Mouse (Mus musculus) liver, adult 2 months (tissue): ENCODE results near the gene Efna4. TPM values are rescaled to one million over a fixed set of nuclear protein-coding genes. Genes with fewer than 3 reads are reported as not detected.

Experiments used
- DNase-seq: peaks from one replicate; pipeline ENCODE4 v3.0.0-alpha.2; 2011; ENCODE audit warnings: low read depth, low spot score; ENCODE audit errors: extremely low read depth
- H3K27ac ChIP-seq: fragments of 200-500 bp; replicated peaks from 2 replicates; pipeline ENCODE4 v1.5.1; 2012; ENCODE audit warnings: low read depth, mild to moderate bottlenecking, control low read depth, inconsistent platforms, low read length; ENCODE audit not compliant: insufficient read depth
- H3K27me3 ChIP-seq: fragments of 200-500 bp; 2 replicates; pipeline ENCODE4 v1.6.1; 2012; ENCODE audit warnings: mild to moderate bottlenecking, moderate library complexity, low read length, inconsistent platforms; ENCODE audit not compliant: control insufficient read depth, insufficient read depth
- H3K36me3 ChIP-seq: fragments of 200-500 bp; 2 replicates; pipeline ENCODE4 v1.6.1; 2012; ENCODE audit warnings: low read length, inconsistent platforms; ENCODE audit not compliant: control insufficient read depth, insufficient read depth
- H3K4me1 ChIP-seq: fragments of 200-500 bp; 2 replicates; pipeline ENCODE4 v1.6.1; 2011; ENCODE audit warnings: low read length; ENCODE audit not compliant: control insufficient read depth, insufficient read depth
- H3K4me3 ChIP-seq: fragments of 200-500 bp; 2 replicates; pipeline ENCODE4 v1.5.1; 2011; ENCODE audit warnings: low read depth, mild to moderate bottlenecking, control low read depth, low read length, moderate library complexity; ENCODE audit not compliant: insufficient read depth
- H3K79me2 ChIP-seq: fragments of 200-500 bp; 2 replicates; pipeline ENCODE4 v1.6.1; 2012; ENCODE audit warnings: inconsistent platforms, mild to moderate bottlenecking, low read length, moderate library complexity; ENCODE audit not compliant: control insufficient read depth, insufficient read depth
- H3K9ac ChIP-seq: fragments of 200-500 bp; 2 replicates; pipeline ENCODE4 v1.6.1; 2012; ENCODE audit warnings: low read depth, mild to moderate bottlenecking, control low read depth, inconsistent platforms, low read length
- CTCF ChIP-seq: fragments of 200-500 bp; IDR thresholded peaks from 2 replicates; pipeline ENCODE4 v1.5.1; 2011; ENCODE audit warnings: low read depth, low read length, control low read depth
- POLR2A ChIP-seq: fragments of 200-500 bp; IDR thresholded peaks from 2 replicates; pipeline ENCODE4 v1.6.1; 2011; ENCODE audit warnings: low read length, control low read depth; ENCODE audit not compliant: insufficient read depth; ENCODE audit errors: extremely low read depth
- WGBS: fragments of 180-500 bp; shearing (Covaris S2); methylation state at CpG from one replicate; pipeline ENCODE4 v1.1.7; 2018; 5-methylcytosine and 5-hydroxymethylcytosine counted together
- polyA plus RNA-seq: library from polyadenylated mRNA; depleted of rRNA; stranded (reverse); fragments of >200 nt; gene quantifications from 2 replicates; pipeline ENCODE4 v1.2.3, GENCODE M21; 2012
- total RNA-seq: library from RNA; depleted of rRNA; stranded (reverse); fragments of >200 nt; gene quantifications from 2 replicates; pipeline ENCODE4 v1.2.3, GENCODE M21; 2014

Efna4 gene
- total and polyA plus RNA-seq, 2 experiments: 0.06 TPM; not detected in 1

DNA sequence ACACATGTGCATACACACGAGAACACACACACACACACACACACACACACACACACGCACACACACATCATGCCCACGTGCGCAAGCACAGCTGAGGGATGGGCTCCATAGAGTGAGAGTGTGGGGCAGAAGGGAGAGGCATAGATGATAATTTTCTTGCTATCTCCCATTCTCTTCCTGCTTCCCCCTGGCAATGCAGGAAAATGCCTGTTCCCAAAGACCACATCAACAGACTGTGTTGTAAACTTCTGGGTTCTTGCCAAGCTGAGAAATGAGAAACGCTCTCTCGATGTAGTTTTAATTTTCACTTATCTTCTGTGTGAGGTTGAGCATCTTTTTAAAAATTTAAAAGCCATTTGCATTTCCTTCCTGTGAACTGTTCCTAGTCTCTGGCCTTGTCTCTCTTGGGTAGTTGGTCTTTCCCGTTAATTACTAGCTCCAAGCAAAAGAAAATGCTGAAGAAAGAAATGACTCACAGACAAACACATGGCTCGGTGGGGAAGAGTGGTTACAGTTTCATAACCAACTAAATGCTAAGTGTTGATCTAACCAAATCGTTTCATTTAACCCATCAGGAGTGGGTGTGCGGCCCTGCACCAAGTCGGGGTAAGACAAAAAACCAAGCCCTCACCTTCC is 40.9 kb downstream of the Efna4 start:
- peak; percentile 24 for DNase-seq
- H3K4me3 ChIP-seq: no peak overlapping the region
- no peaks in the 10 kb centered on the region; the same call in 1 of the 2 replicates for H3K79me2 ChIP-seq
- no peak overlapping the region for H3K9ac ChIP-seq
- H3K36me3 ChIP-seq: no peaks in the 10 kb centered on the region
- TF ChIP-seq CTCF: no peak
- TF ChIP-seq POLR2A: no peak
- 62% methylated on average over 11 of the region's 11 CpGs for WGBS
- no peaks in the 10 kb centered on the region for H3K27me3 ChIP-seq
- 0 out of 2 replicates have a peak overlapping the region, but pooled peaks have one; percentile 5 for H3K27ac ChIP-seq
- H3K4me1 ChIP-seq: peaks cover 31% of the 10 kb centered on the region

DNA sequence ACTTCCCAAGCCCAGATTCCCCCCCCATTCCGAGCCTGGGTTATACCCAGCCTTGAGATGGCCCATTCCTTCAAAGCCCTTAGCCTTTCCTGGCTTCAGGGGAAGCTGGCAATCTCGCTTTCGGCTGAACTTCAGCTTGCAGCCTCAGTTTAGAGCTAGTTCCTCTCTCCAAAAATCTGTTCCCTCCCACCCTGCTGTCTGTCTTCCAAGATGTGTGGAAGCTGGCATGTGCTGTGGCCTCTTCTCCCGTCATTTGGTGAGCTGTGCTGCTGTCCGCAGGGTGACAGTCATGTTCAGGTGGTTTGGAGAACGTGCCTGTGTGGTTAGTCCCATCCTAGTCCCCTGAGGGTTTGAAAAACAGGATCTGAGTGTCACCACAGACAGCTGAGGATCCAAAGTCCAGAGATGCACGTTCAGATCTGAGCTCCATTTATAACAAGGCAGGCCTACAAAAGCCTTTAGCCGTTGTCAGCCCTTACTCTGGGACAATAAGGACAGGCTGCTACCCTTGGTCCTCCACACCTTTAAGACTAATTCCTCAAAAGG is 42.1 kb downstream of the Efna4 start:
- H3K27me3 ChIP-seq: no peaks in the 10 kb centered on the region
- peaks cover 30% of the 10 kb centered on the region for H3K4me1 ChIP-seq
- H3K4me3 ChIP-seq: no peak overlapping the region
- peak overlapping the region; percentile 53 for H3K27ac ChIP-seq
- TF ChIP-seq CTCF: no peak
- TF ChIP-seq POLR2A: no peak
- H3K9ac ChIP-seq: peak overlapping the region; percentile 18; the same call in 1 of the 2 replicates
- H3K79me2 ChIP-seq: no peaks in the 10 kb centered on the region
- no peaks in the 10 kb centered on the region for H3K36me3 ChIP-seq
- WGBS: 61% methylated on average over 8 of the region's 8 CpGs
- DNase-seq: peak; percentile 52

GRCm38 (mm10) chr3:89294195-89294594 is 43.6 kb downstream of the Efna4 start:
- Histone ChIP-seq H3K4me3 (no peak overlapping the region), H3K4me1 (peaks cover 32% of the 10 kb centered on the region), H3K27ac (peak overlapping the region; percentile 97), H3K79me2 (no peaks in the 10 kb centered on the region), H3K9ac (peak overlapping the region; percentile 45; the same call in 1 of the 2 replicates), H3K36me3 (no peaks in the 10 kb centered on the region), H3K27me3 (no peaks in the 10 kb centered on the region)
- TF ChIP-seq CTCF: no peak
- TF ChIP-seq POLR2A: 0 out of 2 replicates have a peak, but pooled peaks have one; percentile 9
- peak; percentile 94 for DNase-seq
- WGBS: 30% methylated on average over 5 of the region's 5 CpGs

- Histone ChIP-seq H3K79me2 (no peaks in the 10 kb centered on the region), H3K27me3 (no peaks in the 10 kb centered on the region), H3K9ac (peak overlapping the region; percentile 57), H3K4me1 (peaks cover 35% of the 10 kb centered on the region), H3K36me3 (no peaks in the 10 kb centered on the region), H3K27ac (peak overlapping the region; percentile 97), H3K4me3 (no peak overlapping the region)
- no peak for TF ChIP-seq CTCF
- no peak for TF ChIP-seq POLR2A
- DNase-seq: peak; percentile 100
- WGBS: 29% methylated on average over 11 of the region's 11 CpGs
These were observed 44.4 kb downstream of the Efna4 start for GRCm38 (mm10) chr3:89293247-89293918.

- Histone ChIP-seq H3K9ac (no peak overlapping the region), H3K4me1 (peaks cover 45% of the 10 kb centered on the region), H3K36me3 (no peaks in the 10 kb centered on the region), H3K79me2 (no peaks in the 10 kb centered on the region), H3K27ac (peak overlapping the region; percentile 96), H3K27me3 (no peaks in the 10 kb centered on the region), H3K4me3 (no peak overlapping the region)
- no peak for DNase-seq
- no peak for TF ChIP-seq POLR2A
- no peak for TF ChIP-seq CTCF
- 92% methylated on average over 5 of the region's 5 CpGs for WGBS
These were observed 45.5 kb downstream of the Efna4 start for GRCm38 (mm10) chr3:89292303-89292702.
